Mouse (Mus musculus): Measurements from ENCODE around the gene Prmt9. TPM values are rescaled to one million over a fixed set of nuclear protein-coding genes. Genes with fewer than 3 reads are reported as not detected.

The Prmt9 gene
- total and polyA plus RNA-seq, 3 experiments, result 5.5 to 35.5 (median 30.6) TPM

DNA sequence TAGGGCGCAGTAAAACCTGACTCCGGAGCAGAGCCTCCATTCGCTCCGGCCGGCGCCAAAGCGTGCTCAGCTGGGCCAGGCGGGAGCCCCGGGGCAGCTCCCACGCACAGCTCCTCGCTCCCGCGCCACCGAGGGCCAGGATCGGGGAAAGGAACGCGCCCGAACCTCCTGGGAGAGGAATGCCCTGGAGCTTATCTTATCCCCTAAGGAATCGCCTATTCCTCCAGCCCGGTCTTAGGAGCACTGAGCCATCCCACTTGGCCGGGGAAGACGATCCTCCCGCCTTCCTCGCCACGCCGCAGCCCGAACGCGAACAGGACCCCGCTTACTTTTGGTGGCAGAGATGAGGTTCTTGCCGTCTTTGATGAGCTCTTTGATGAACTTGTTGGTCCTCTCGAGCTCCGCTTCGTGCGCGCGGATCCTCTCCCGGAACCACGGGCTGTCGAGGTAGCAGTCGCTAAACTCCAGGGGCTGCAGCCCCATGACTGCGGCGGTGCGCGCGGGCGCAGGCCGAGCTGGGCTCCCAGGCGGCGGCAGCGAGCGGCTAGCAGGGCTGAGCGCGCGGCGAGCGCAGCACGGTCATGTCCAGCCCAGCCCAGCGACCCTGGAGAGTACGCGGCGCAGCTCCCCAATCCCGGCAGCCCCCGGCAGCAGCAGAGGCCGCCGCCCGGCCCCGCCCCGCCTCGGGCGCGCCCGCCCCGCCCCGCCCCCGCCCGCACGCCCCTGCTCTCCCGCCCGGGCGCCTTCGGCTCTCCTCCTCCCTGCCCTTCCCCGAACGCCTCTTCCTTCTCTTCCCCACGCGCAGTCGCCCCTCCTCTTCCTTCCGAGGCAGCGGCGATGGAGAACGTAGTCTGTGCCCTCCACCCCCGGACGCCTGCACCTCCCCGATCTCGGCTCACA lies 31.6 kb upstream of the Prmt9 start, which contains the start of gene Arhgap10:
Gene Arhgap10 (minus strand): TSS at position 653 of the 900 bp plus-strand sequence.
- ATAC-seq (ENCODE audit: extremely low read depth, insufficient number of reproducible peaks, low FRiP score, poor library complexity, severe bottlenecking), result peak; percentile 94
- Histone ChIP-seq H3K4me1 (ENCODE audit: insufficient read depth, low read depth, low read length) (peaks cover 60% of the 10 kb centered on the region), H3K9me3 (replicated peaks) (no peaks in the 10 kb centered on the region), H3K27me3 (ENCODE audit: insufficient read depth, low read length) (no peaks in the 10 kb centered on the region), H3K36me3 (replicated peaks) (peaks cover 37% of the 10 kb centered on the region), H3K4me3 (ENCODE audit: low read depth, low read length) (peak within 1 kb of the TSS; percentile 89)
- TF ChIP-seq POLR2AphosphoS5 (IDR thresholded peaks at IDR 0.05; ENCODE audit: insufficient replicate concordance, low read depth, low read length), result no peak
- no peak for TF ChIP-seq GATA2 (IDR thresholded peaks at IDR 0.05; ENCODE audit: borderline replicate concordance, low read depth, low read length)
- no peak for TF ChIP-seq GATA1 (IDR thresholded peaks at IDR 0.05; ENCODE audit: borderline replicate concordance, low read length)
- no peak for TF ChIP-seq CTCF (IDR thresholded peaks at IDR 0.05; ENCODE audit: low read depth, low read length)
- TF ChIP-seq TAL1 (conservative IDR thresholded peaks at IDR 0.05; ENCODE audit: low read depth, low read length), result no peak
- peak; percentile 85 for DNase-seq (ENCODE audit: low spot score)

DNA sequence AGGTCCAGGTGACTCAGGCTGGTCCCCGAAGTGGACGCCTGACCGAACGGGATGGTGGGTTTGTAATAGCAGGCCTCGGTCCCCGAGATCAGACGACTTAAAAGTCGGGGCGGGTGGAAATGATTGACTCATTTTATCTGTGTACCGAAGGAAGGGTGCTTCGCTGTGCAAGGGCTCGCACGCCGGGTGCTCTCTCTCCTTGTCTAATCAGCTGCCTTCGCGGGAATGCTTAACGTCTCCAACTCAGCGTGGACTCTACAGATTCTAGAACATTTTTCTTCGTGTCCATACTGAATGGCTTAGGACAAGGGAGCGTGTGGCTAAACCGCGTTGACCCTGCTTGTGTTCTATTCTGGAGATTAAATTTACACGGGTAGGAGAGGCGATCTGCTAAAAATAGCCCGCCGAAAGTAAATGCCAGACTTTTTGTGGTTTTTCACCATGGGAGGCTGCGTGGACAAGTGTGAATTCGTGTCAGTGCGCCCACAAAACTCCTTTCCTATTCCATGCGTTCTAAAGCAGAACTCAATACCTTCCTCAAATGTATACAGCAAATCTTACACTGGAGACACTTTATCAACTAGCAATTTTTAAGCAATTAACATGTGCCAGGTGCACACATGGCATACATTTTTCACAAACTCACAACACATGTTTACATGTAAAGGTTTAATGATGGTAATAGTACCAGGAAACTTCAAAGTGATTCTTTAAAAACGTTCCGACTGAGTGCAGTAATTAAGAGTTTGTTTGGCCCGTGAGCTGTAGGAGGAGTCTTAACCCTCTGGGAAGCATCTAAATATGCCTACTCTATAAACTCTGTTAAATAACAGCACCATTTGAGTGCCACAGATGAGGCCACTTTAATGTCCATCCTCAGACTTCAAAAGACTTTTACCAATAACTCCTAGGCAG lies 30.7 kb upstream of the Prmt9 start:
- ATAC-seq (ENCODE audit: extremely low read depth, insufficient number of reproducible peaks, low FRiP score, poor library complexity, severe bottlenecking), result peak; percentile 31; the same call in 1 of the 2 replicates
- no peak for DNase-seq (ENCODE audit: low spot score)
- Histone ChIP-seq H3K36me3 (replicated peaks) (peaks cover 42% of the 10 kb centered on the region), H3K9me3 (replicated peaks) (no peaks in the 10 kb centered on the region), H3K4me3 (ENCODE audit: low read depth, low read length) (peak overlapping the region; percentile 89), H3K4me1 (ENCODE audit: insufficient read depth, low read depth, low read length) (peaks cover 55% of the 10 kb centered on the region), H3K27me3 (ENCODE audit: insufficient read depth, low read length) (no peaks in the 10 kb centered on the region)
- no peak for TF ChIP-seq CTCF (IDR thresholded peaks at IDR 0.05; ENCODE audit: low read depth, low read length)
- no peak for TF ChIP-seq POLR2AphosphoS5 (IDR thresholded peaks at IDR 0.05; ENCODE audit: insufficient replicate concordance, low read depth, low read length)
- TF ChIP-seq GATA2 (IDR thresholded peaks at IDR 0.05; ENCODE audit: borderline replicate concordance, low read depth, low read length), result no peak
- TF ChIP-seq GATA1 (IDR thresholded peaks at IDR 0.05; ENCODE audit: borderline replicate concordance, low read length), result no peak
- no peak for TF ChIP-seq TAL1 (conservative IDR thresholded peaks at IDR 0.05; ENCODE audit: low read depth, low read length)

DNA sequence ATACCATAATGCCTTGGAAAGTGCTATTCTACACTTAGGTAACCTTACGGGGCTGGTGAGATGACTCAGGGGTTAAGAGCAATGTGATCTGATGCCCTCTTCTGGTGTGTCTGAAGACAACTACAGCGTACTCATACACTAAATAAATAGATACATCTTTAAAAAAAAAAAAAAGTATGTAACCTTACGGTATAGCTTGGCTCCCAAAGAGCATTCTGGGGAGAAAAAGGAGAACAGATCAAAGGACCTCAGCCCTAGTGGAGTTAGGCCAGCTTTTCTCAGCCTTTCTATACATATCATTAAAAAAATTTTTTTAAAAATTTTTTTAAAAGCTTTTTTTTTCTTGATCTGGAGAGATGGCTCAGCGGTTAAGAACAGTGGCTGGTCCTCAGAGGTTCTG lies 28.6 kb upstream of the Prmt9 start:
- no peak for DNase-seq (ENCODE audit: low spot score)
- ATAC-seq (ENCODE audit: extremely low read depth, insufficient number of reproducible peaks, low FRiP score, poor library complexity, severe bottlenecking), result no peak
- H3K27me3 ChIP-seq (ENCODE audit: insufficient read depth, low read length), result no peaks in the 10 kb centered on the region
- no peak overlapping the region for H3K4me3 ChIP-seq (ENCODE audit: low read depth, low read length)
- H3K36me3 ChIP-seq (replicated peaks), result peaks cover 45% of the 10 kb centered on the region
- H3K9me3 ChIP-seq (replicated peaks), result no peaks in the 10 kb centered on the region
- H3K4me1 ChIP-seq (ENCODE audit: insufficient read depth, low read depth, low read length), result peaks cover 48% of the 10 kb centered on the region
- TF ChIP-seq GATA2 (IDR thresholded peaks at IDR 0.05; ENCODE audit: borderline replicate concordance, low read depth, low read length) (no peak), GATA1 (IDR thresholded peaks at IDR 0.05; ENCODE audit: borderline replicate concordance, low read length) (no peak), CTCF (IDR thresholded peaks at IDR 0.05; ENCODE audit: low read depth, low read length) (no peak), TAL1 (conservative IDR thresholded peaks at IDR 0.05; ENCODE audit: low read depth, low read length) (no peak), POLR2AphosphoS5 (IDR thresholded peaks at IDR 0.05; ENCODE audit: insufficient replicate concordance, low read depth, low read length) (no peak)

DNA sequence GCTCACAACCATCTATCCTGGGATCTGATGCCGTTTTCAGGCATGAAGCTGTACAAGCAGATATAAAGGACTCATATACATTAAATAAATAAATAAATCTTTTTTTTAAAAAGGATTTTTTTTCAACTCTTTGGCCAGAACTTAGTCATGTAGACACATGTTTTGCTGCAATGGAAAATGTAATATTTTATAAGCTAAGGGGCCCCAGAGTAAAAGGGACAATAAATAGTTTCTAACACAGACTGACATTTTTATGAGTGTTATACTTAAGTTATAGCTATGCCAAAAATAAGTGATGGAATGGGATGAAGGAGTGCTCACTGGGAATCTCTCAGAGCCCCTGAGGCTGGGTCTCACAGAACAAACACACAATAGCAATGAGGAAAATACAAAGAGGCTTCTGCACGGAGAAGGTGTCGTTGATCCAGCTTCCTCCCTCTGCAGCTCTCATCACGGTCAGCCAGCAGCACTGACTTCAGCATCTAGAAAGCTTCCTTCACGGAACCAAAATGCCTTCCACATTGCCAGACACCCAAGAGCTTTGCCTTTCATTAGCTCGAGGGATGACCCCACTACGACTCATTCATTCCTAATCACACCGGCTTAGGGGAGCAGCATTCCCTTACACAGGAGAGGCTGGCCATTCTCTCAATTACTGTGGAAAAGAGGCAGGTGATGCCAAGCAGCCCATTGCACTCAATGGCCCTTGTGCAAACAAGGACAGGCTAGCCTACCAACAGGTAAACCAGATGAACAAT lies 28.0 kb upstream of the Prmt9 start:
- DNase-seq (ENCODE audit: low spot score), result no peak
- H3K36me3 ChIP-seq (replicated peaks), result peaks cover 41% of the 10 kb centered on the region
- no peak for ATAC-seq (ENCODE audit: extremely low read depth, insufficient number of reproducible peaks, low FRiP score, poor library complexity, severe bottlenecking)
- peaks cover 42% of the 10 kb centered on the region for H3K4me1 ChIP-seq (ENCODE audit: insufficient read depth, low read depth, low read length)
- no peaks in the 10 kb centered on the region for H3K9me3 ChIP-seq (replicated peaks)
- no peak for TF ChIP-seq TAL1 (conservative IDR thresholded peaks at IDR 0.05; ENCODE audit: low read depth, low read length)
- no peaks in the 10 kb centered on the region for H3K27me3 ChIP-seq (ENCODE audit: insufficient read depth, low read length)
- H3K4me3 ChIP-seq (ENCODE audit: low read depth, low read length), result no peak overlapping the region

DNA sequence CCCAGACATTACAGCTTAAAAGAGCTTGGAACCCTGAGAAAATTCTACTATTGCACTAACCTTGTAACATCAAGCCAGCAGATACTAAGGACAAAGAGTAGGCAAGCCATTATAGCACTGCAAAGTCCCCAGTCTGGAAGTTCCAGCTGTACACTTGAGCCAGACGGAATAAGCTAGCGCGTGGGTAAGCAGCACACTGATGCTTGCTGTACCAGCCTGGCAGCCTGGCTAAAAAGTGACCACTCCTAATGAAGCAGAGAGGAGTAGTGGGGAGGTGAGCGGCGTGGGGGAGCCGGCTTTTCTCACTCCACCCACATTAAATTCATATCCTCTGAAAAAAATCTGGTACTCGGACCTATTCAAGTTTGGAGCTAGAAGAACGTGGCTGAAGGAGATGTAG lies 26.2 kb upstream of the Prmt9 start:
- no peak for TF ChIP-seq TAL1 (conservative IDR thresholded peaks at IDR 0.05; ENCODE audit: low read depth, low read length)
- no peak for TF ChIP-seq POLR2AphosphoS5 (IDR thresholded peaks at IDR 0.05; ENCODE audit: insufficient replicate concordance, low read depth, low read length)
- no peak for TF ChIP-seq GATA1 (IDR thresholded peaks at IDR 0.05; ENCODE audit: borderline replicate concordance, low read length)
- no peak for TF ChIP-seq CTCF (IDR thresholded peaks at IDR 0.05; ENCODE audit: low read depth, low read length)
- TF ChIP-seq GATA2 (IDR thresholded peaks at IDR 0.05; ENCODE audit: borderline replicate concordance, low read depth, low read length), result no peak
- ATAC-seq (ENCODE audit: extremely low read depth, insufficient number of reproducible peaks, low FRiP score, poor library complexity, severe bottlenecking), result no peak
- no peak overlapping the region for H3K4me3 ChIP-seq (ENCODE audit: low read depth, low read length)
- no peaks in the 10 kb centered on the region for H3K27me3 ChIP-seq (ENCODE audit: insufficient read depth, low read length)
- H3K36me3 ChIP-seq (replicated peaks), result peaks cover 43% of the 10 kb centered on the region
- no peaks in the 10 kb centered on the region for H3K9me3 ChIP-seq (replicated peaks)
- no peak for DNase-seq (ENCODE audit: low spot score)
- peaks cover 34% of the 10 kb centered on the region for H3K4me1 ChIP-seq (ENCODE audit: insufficient read depth, low read depth, low read length)
